Mouse (Mus musculus): ENCODE measurements around the gene Tsga10ip. TPM values are rescaled to one million over a fixed set of nuclear protein-coding genes. Genes with fewer than 3 reads are reported as not detected.

The Tsga10ip gene
- polyA plus RNA-seq, 1 experiment from 2014 or later: 0.14 TPM

DNA sequence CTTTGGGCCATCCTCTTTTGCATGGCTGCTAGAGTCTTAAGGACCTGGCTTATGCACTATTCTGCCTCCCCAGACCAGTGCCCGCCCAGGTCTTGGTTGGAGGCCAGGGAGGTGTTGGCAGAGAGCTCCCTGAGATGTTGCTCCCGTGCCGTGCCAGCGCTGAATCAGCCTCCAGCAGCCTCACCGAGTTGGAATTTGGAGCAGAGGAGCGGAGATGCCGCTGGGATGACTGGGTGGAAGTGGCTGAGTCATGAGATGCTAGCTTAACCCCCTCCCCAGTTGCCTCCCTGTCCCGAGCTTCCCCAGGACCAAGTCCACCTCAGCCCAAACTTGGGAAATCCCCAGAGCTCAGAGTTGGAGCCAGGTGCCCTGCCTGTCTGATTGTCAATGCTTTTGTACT is 27.5 kb upstream of the Tsga10ip start:
- WGBS (ENCODE audit: insufficient replicate concordance): 65% methylated on average over 8 of the region's 8 CpGs
- H3K27me3 ChIP-seq (ENCODE audit: insufficient read depth, low read length): no peaks in the 10 kb centered on the region
- H3K27ac ChIP-seq (ENCODE audit: low read depth): no peak overlapping the region
- H3K9ac ChIP-seq (replicated peaks): no peak overlapping the region
- no peaks in the 10 kb centered on the region for H3K9me3 ChIP-seq (ENCODE audit: low read length)
- peaks cover 21% of the 10 kb centered on the region for H3K4me1 ChIP-seq (ENCODE audit: insufficient read depth)
- H3K36me3 ChIP-seq (replicated peaks; ENCODE audit: insufficient read depth, low read length): peaks cover 8% of the 10 kb centered on the region; the same call in 1 of the 2 replicates
- ATAC-seq: no peak
- DNase-seq: no peak
- no peak overlapping the region for H3K4me2 ChIP-seq (ENCODE audit: low read depth, low read length)
- TF ChIP-seq CTCF (IDR thresholded peaks at IDR 0.05; ENCODE audit: low read depth) (no peak), EP300 (IDR thresholded peaks at IDR 0.05; ENCODE audit: low read depth) (no peak)
- no peak overlapping the region for H3K4me3 ChIP-seq (ENCODE audit: low read depth, low read length)

DNA sequence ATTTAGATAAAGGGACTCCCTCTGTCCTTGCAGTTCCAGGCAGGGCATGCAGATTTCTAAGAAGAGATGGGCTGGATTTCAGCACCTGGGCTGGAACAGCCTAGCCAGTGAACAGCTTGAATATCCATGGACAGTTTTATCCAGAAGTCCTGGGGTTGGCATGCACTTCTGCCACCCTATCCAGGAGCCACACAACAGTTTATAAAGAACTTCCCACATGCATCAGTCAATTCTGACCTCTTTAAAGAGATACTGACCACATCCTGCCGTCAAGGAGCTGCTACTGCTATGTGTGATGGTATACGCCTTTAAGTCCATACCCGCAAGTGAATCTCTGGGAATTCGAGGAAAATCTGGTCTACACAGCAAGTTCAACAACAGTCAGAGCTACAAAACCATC is 26.9 kb upstream of the Tsga10ip start:
- Histone ChIP-seq H3K9ac (replicated peaks) (no peak overlapping the region), H3K4me2 (ENCODE audit: low read depth, low read length) (no peak overlapping the region), H3K27ac (ENCODE audit: low read depth) (no peak overlapping the region), H3K9me3 (ENCODE audit: low read length) (no peaks in the 10 kb centered on the region), H3K4me3 (ENCODE audit: low read depth, low read length) (no peak overlapping the region), H3K27me3 (ENCODE audit: insufficient read depth, low read length) (no peaks in the 10 kb centered on the region), H3K36me3 (replicated peaks; ENCODE audit: insufficient read depth, low read length) (peaks cover 8% of the 10 kb centered on the region; the same call in 1 of the 2 replicates), H3K4me1 (ENCODE audit: insufficient read depth) (peaks cover 21% of the 10 kb centered on the region)
- no peak for ATAC-seq
- WGBS (ENCODE audit: insufficient replicate concordance): 84% methylated on average over 4 of the region's 4 CpGs
- no peak for DNase-seq
- TF ChIP-seq CTCF (IDR thresholded peaks at IDR 0.05; ENCODE audit: low read depth) (no peak), EP300 (IDR thresholded peaks at IDR 0.05; ENCODE audit: low read depth) (no peak)

DNA sequence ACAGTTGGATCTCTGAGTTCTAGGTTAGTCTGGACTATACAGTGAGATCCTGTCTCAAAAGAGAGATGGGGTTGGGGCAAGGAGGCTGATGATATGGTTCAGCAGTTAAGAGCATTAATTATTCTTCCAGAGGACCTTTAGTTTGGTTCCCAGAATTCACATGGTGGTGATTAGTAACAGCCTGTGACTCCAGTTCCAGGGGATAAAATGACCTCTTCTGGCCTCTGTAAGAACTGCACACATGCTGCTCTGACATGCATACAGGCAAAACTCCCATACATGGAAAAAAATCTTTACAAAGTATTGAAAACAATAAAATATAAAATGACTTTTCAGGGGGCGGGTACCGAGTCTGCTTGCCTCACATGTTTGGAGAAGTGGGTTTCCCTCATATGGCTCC is 25.8 kb upstream of the Tsga10ip start:
- ATAC-seq (no peak), DNase-seq (peak; percentile 33)
- TF ChIP-seq EP300 (IDR thresholded peaks at IDR 0.05; ENCODE audit: low read depth) (no peak), CTCF (IDR thresholded peaks at IDR 0.05; ENCODE audit: low read depth) (peak; percentile 68)
- Histone ChIP-seq H3K4me3 (ENCODE audit: low read depth, low read length) (no peak overlapping the region), H3K4me1 (ENCODE audit: insufficient read depth) (peaks cover 22% of the 10 kb centered on the region), H3K4me2 (ENCODE audit: low read depth, low read length) (no peak overlapping the region), H3K36me3 (replicated peaks; ENCODE audit: insufficient read depth, low read length) (peaks cover 8% of the 10 kb centered on the region), H3K27ac (ENCODE audit: low read depth) (no peak overlapping the region), H3K9ac (replicated peaks) (no peak overlapping the region), H3K27me3 (ENCODE audit: insufficient read depth, low read length) (no peaks in the 10 kb centered on the region), H3K9me3 (ENCODE audit: low read length) (no peaks in the 10 kb centered on the region)
- WGBS (ENCODE audit: insufficient replicate concordance): 83% methylated on average over 2 of the region's 2 CpGs

DNA sequence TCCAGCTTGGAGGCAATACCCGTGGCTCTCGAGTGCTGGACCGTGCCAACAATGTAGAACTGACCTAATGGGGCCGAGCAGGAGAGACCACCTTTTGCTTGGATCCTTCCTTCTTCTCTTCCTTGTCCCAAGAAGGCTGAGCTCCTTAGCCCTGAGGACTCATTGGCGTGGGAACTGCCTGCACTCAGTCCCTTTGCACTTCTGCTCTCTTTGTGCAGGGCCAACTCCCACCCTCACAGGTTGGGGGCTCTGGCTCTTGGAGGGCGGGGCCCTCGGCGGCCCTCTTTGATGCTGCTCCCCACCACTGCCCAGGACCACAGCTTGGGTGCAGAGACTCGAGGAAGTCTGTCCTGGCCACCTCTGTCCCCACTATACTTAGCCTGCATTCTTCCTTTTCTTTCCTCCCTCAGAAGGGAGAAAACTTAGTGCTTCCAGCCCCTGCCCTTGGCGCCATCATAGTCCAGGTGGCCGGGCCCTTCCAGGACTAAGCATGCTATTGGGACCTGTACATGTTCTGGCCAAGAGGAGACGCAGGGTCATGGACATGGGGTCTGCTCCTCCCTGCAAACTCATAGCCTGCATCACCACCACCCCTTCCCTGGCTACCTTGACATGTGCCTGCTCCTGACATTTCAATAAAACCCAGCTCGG is 24.4 kb upstream of the Tsga10ip start:
- DNase-seq (no peak), ATAC-seq (no peak)
- H3K27me3 ChIP-seq (ENCODE audit: insufficient read depth, low read length): no peaks in the 10 kb centered on the region
- TF ChIP-seq CTCF (IDR thresholded peaks at IDR 0.05; ENCODE audit: low read depth) (no peak), EP300 (IDR thresholded peaks at IDR 0.05; ENCODE audit: low read depth) (no peak)
- H3K4me1 ChIP-seq (ENCODE audit: insufficient read depth): peaks cover 22% of the 10 kb centered on the region
- H3K27ac ChIP-seq (ENCODE audit: low read depth): no peak overlapping the region
- WGBS (ENCODE audit: insufficient replicate concordance): 83% methylated on average over 13 of the region's 13 CpGs
- H3K9ac ChIP-seq (replicated peaks): no peak overlapping the region
- peaks cover 22% of the 10 kb centered on the region for H3K36me3 ChIP-seq (replicated peaks; ENCODE audit: insufficient read depth, low read length)
- H3K4me2 ChIP-seq (ENCODE audit: low read depth, low read length): peak overlapping the region; percentile 97; the same call in 1 of the 2 replicates
- no peak overlapping the region for H3K4me3 ChIP-seq (ENCODE audit: low read depth, low read length)
- H3K9me3 ChIP-seq (ENCODE audit: low read length): no peaks in the 10 kb centered on the region

DNA sequence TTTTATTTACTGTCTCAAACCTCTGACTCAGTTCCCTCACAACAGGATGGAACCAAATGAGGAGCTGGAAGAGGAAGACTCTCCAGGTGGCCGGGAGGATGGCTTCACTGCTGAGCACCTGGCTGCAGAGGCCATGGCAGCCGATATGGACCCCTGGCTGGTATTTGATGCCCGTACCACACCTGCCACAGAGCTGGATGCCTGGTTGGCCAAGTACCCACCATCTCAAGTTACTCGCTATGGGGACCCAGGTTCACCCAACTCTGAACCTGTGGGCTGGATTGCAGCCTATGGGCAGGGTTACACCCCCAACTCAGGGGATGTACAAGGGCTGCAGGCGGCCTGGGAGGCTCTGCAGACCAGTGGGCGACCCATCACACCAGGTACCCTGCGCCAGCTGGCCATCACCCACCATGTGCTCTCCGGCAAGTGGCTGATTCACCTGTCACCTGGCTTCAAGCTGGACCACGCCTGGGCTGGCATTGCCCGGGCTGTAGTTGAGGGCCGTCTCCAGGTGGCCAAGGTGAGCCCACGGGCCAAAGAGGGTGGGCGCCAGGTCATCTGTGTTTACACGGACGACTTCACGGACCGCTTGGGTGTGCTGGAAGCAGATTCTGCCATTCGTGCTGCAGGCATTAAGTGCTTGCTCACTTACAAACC is 23.7 kb upstream of the Tsga10ip start:
- peak overlapping the region; percentile 93 for H3K4me3 ChIP-seq (ENCODE audit: low read depth, low read length)
- peaks cover 28% of the 10 kb centered on the region for H3K36me3 ChIP-seq (replicated peaks; ENCODE audit: insufficient read depth, low read length)
- H3K27me3 ChIP-seq (ENCODE audit: insufficient read depth, low read length): no peaks in the 10 kb centered on the region
- H3K4me1 ChIP-seq (ENCODE audit: insufficient read depth): peaks cover 22% of the 10 kb centered on the region
- 86% methylated on average over 18 of the region's 18 CpGs for WGBS (ENCODE audit: insufficient replicate concordance)
- peak overlapping the region; percentile 97 for H3K4me2 ChIP-seq (ENCODE audit: low read depth, low read length)
- peak overlapping the region; percentile 84; the same call in 1 of the 2 replicates for H3K27ac ChIP-seq (ENCODE audit: low read depth)
- no peaks in the 10 kb centered on the region for H3K9me3 ChIP-seq (ENCODE audit: low read length)
- ATAC-seq: no peak
- no peak for DNase-seq
- TF ChIP-seq EP300 (IDR thresholded peaks at IDR 0.05; ENCODE audit: low read depth): no peak
- no peak for TF ChIP-seq CTCF (IDR thresholded peaks at IDR 0.05; ENCODE audit: low read depth)
- H3K9ac ChIP-seq (replicated peaks): peak overlapping the region; percentile 94

DNA sequence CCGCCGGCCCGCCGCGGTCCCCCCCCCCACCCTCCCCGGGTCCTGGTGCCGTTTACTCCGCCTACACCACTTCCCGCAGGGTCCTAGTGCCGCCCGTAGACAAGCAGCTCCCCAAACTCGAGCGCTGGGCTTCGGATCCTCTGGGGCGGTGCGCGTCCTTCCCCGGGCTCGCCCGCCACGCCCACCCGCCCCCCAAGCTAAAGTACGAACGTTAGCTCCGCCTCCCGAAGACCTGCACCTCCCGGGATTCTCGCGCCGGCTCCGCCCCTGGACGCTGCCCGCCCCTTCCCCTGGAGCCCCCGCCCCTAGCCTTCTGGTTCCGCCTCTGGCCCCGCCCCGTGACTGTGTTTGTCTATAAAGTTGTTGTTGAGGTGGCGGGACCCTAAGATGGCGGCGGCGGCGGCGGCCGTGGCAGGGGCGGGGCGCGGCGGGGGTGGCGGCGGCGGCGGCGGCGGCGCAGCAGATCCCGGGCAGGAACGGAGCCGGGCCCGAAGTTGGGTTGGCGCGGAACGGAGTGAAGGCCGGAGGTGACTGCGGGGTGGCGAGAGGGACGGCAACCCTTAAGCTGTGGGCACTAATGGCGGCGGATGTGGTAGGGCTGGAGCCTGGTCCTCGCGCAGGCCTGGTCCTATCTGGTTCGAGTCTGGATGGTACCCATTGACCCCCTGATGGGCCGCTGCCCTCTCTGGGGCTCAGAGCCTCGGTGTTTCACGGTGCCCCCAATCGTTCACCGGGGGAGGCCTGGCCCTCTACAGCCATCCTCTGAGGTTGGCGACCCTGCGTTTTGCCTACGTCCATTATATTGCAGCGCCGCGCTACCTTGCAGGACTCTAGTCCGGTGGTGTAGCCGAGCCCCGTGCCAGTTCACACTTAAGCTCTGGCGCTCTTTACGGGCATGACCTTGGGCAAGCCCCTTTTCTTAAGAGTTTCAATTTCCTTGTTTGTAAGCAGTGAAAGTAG is 22.7 kb upstream of the Tsga10ip start, which contains the start of the genes Drap1 and AI837181:
Drap1 (minus strand) TSS at position 198 of the 960 bp plus-strand sequence.
AI837181 (plus strand) TSS at position 363 of the 960 bp plus-strand sequence.
- TF ChIP-seq EP300 (IDR thresholded peaks at IDR 0.05; ENCODE audit: low read depth) (no peak), CTCF (IDR thresholded peaks at IDR 0.05; ENCODE audit: low read depth) (no peak)
- Histone ChIP-seq H3K4me1 (ENCODE audit: insufficient read depth) (peaks cover 22% of the 10 kb centered on the region), H3K9ac (replicated peaks) (peak within 1 kb of the TSS; percentile 94), H3K27me3 (ENCODE audit: insufficient read depth, low read length) (no peaks in the 10 kb centered on the region), H3K4me3 (ENCODE audit: low read depth, low read length) (peak within 1 kb of the TSS; percentile 93), H3K27ac (ENCODE audit: low read depth) (peak within 1 kb of the TSS; percentile 92), H3K36me3 (replicated peaks; ENCODE audit: insufficient read depth, low read length) (peaks cover 31% of the 10 kb centered on the region), H3K9me3 (ENCODE audit: low read length) (no peaks in the 10 kb centered on the region), H3K4me2 (ENCODE audit: low read depth, low read length) (peak within 1 kb of the TSS; percentile 97)
- DNase-seq: peak; percentile 99
- ATAC-seq: peak; percentile 86
- 2% methylated on average over 78 of the region's 87 CpGs for WGBS (ENCODE audit: insufficient replicate concordance)

Measured in liver, postnatal 0 days (tissue).